Mouse (Mus musculus): Measurements from ENCODE around the gene Rps23.

GRCm38 (mm10) chr13:90970259-90971017 is 47.7 kb downstream of the Rps23 start:
- TF ChIP-seq POLR2A (IDR thresholded peaks at IDR 0.05; ENCODE audit: borderline replicate concordance, insufficient read depth, low read length) (no peak), CTCF (IDR thresholded peaks at IDR 0.05; ENCODE audit: borderline replicate concordance, insufficient read depth, low read depth, low read length) (no peak)
